Mouse (Mus musculus) neutrophil, adult 5-6 weeks (primary cell): ENCODE data around the gene St7. TPM values are rescaled to one million over a fixed set of nuclear protein-coding genes. Genes with fewer than 3 reads are reported as not detected.

ENCODE experiments used
- ATAC-seq: fragments of 151-379, 151-347 bp; 2 replicates; pipeline ENCODE4 v1.8.0; 2017; ENCODE audit warnings: mild to moderate bottlenecking, moderate TSS enrichment; ENCODE audit not compliant: insufficient number of reproducible peaks, poor library complexity, low FRiP score, severe bottlenecking; ENCODE audit errors: extremely low read depth
- total RNA-seq: library from RNA; stranded (forward); fragments of 200-1000 nt; gene quantifications from 2 replicates; pipeline ENCODE4 v1.2.3, GENCODE M21; 2017

Gene St7
- total RNA-seq = 9.0 and 10.9 TPM in 2 replicates

GRCm38 (mm10) chr6:17692647-17693046, at the start of gene St7:
St7 (plus strand) TSS chr6:17692933.
- ATAC-seq = no peak

- ATAC-seq = 0 out of 2 replicates have a peak, but pooled peaks have one; percentile 13
These were observed 46.6 kb upstream of the St7 start for GRCm38 (mm10) chr6:17646107-17646506.

- ATAC-seq = no peak
These were observed 40.6 kb upstream of the St7 start for GRCm38 (mm10) chr6:17652132-17652531.

DNA sequence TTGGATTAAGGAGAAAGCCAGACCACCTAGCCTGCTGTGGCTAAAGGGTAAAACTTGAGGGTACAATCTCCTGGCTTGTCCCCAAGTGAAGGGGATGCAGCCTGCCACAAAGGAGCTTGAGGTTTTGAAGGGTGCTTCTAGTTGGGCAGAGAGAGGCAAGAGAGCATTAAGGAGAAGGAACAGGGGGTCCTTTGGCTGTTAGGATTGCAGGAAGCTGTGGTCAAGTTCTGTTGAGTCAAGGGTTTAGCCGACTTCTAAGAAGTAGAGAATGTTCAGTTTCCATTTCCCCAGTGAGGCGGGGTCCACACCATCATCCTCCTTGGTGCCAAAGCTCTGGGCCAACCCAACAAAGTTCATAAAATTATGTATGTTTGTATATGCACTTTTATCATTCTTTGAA, 37.7 kb upstream of the St7 start:
- ATAC-seq = no peak

- ATAC-seq = no peak
These were observed 35.4 kb upstream of the St7 start for GRCm38 (mm10) chr6:17657308-17657707.

GRCm38 (mm10) chr6:17665348-17665747, 27.4 kb upstream of the St7 start:
- ATAC-seq = no peak

DNA sequence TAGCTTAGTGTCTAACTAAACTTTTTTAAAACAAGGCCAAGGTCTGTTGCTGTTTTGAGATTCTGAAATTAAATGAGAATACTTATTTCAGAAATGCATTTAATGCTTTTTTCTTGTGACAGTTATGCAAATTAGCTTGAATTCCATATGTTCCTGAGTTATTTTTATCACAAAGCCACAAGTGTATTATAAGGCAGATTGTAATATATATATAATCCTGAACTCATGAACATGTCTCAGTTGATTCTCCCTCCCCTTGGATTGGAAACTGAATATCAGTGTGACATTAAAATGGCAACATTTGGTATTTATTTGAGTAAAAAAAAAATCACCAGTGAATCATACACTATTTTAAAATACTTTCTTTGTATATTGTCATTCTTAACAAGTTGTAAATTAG, 26.7 kb upstream of the St7 start:
- ATAC-seq = no peak

GRCm38 (mm10) chr6:17667813-17668212, 24.9 kb upstream of the St7 start:
- ATAC-seq = no peak

DNA sequence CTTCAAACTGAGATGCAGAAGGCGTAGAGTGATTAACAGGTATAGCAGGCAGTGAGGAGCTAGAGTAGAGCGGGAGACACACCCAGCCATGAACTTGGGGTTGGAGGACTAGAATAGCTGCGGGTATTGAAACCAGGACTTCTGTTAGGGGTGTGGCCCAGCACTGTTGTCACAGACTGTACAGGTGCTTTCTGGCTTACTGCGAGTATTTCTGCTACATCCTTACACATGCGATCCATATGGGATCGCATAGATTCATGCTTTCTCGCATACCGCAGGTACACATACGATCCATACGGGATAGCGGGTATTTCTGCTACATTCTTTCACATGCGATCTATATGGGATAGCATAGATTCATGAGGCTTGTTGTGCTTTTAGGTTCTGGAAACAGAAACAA, 24.4 kb upstream of the St7 start:
- no peak for ATAC-seq

DNA sequence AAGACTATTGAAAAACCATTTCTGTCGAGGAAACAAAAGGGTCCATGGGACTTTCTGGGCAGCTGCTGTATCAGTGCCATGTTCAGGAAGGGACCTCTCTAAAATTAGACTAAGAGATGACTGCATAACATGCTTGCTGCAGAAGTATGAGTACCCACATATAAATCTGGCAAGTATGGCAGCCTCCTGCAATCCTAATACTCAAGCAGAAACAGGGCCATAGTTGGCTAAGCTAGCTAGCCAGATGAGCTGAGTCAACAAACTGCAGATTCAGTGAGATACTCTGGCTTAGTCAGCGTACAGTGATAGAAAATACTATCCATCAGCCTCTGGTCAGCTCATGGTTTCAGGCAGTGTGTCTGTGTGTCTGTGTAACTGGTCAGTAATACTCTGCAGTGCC, 22.9 kb upstream of the St7 start:
- no peak for ATAC-seq

- ATAC-seq = peak; percentile 81; the same call in 1 of the 2 replicates
These were observed 17.5 kb upstream of the St7 start for GRCm38 (mm10) chr6:17675019-17675756.

GRCm38 (mm10) chr6:17677008-17677407, 15.7 kb upstream of the St7 start:
- ATAC-seq = no peak

DNA sequence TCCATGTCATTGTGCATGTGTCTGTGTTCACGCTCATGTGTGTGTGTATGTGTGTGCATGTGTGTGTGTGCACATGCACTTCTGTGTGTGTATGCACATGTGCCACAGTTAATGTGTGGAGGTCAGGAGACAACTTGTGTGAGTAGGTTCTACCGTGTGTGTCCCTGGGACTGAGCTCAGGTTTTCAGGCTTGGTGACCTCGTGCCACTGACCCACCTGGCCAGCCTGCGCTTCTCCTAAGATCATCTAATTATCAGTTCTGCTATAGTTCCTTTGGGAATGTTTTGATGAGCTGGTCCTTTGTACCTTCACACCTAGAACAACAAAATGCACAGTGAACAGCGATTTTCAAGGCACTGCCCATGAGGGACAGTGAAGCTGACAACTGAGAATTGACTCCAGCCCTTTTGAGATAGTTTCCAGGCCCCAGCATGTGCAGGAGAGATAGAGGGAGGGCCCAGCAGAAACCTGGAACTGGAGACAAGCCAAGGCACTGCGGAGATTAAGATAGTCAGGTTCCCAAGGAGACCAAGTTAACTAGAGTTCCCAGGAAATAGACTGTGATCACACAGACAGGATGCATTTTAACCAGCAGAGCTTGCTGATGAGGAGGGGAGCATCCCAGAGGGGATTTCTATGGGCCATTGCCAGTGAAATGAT, 12.3 kb upstream of the St7 start:
- no peak for ATAC-seq

DNA sequence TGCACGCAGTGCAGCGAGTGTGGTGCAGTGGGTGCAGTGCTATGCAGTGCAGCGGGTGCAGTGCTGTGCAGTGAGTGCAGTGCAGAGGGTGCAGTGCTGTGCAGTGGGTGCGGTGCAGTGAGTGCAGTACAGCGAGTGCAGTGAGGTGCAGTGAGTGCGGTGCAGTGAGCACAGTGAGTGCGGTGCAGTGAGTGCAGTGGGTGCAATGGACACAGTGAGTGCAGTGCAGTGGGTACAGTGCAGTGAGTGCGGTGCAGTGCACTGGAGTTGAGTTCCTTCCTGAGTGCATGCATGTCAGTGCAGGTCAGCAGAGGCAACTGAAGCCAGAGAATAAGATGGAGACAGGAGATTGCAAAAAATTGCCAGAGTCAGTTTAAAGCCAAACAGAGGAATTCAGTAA, 10.9 kb upstream of the St7 start:
- ATAC-seq = no peak

DNA sequence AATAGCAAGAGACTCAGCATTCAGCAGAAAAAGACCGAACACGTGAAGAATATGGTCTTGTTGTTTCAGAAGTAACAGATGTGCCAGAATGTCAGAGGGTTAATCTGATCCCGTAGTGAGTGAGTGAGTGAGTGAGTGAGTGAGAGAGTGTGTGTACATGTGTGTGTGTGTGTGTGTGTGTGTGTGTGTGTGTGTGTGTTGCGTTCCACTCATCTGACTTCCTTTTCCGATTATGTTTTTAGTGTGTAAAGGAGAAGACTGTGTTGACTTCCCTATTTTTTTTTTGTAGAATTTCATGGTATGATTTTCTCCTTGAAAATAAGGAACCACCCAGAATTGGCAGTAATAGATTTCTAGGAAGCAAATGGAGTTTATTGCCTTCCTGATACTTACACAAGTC, 4.1 kb upstream of the St7 start:
- ATAC-seq = 0 out of 2 replicates have a peak, but pooled peaks have one; percentile 36

DNA sequence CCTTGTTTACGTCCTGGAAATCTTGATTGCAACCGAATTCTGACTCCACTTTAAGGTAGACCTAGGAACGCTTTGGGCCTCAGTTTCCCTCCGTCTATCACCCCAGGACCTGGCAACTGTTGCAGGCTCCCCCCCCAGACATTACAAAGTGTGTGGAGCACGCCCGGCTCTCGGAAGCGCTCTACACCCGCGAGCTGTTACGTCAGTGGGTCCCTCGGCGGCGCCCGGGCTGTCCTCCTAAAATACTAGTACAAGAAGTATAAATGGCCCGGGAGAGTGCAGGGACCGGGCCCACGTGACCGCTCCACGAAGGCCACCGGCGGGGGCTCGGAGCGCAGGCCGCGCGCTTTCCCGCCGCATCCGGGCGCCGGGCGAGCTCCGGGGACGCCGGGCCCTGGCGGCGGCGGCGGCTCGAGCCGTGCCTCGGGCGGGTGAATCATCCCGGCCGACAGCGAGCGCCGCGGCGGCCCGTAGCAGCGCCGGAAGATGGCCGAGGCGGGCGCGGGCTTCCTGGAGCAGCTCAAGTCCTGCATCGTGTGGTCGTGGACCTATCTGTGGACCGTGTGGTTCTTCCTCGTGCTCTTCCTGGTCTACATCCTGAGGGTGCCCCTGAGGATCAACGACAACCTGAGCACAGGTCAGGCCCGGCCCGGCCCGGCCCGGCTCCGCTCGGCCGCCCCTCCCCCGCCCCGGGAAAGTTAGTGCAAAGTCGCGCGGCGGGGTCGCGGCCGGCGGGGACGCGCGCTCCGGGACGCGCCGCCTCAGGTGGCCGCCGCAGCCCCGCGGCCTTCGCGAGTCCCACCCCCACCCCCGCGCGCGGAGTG, 1.2 kb downstream of the St7 start:
- ATAC-seq = peak; percentile 45; the same call in 1 of the 2 replicates

GRCm38 (mm10) chr6:17694550-17694951, 1.8 kb downstream of the St7 start:
- ATAC-seq = peak; percentile 71

DNA sequence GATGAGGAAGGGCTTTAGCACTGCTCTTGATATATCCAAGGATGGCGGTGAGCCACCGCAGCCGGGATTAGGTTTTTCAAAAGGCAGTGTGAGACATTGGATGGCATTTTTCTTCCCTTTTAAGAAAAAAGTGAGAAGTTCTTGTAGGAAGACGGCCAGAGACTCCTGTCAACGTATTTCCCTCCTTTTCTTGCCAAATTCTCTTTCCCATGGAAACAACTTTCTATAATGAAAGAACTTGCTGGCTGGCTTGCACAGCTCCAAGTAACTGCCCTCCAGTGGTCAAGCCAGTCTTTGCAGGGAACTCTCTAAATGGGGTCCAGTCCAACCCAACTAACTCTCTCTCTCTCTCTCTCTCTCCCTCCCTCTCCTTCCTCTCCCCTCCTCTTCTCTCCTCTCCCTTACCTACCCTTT, 3.6 kb downstream of the St7 start:
- ATAC-seq = no peak; the same call in 1 of the 2 replicates

GRCm38 (mm10) chr6:17700936-17701612, 8.3 kb downstream of the St7 start:
- ATAC-seq = no peak
